ENCODE assay signal across 32 mouse cellular contexts in the genomic region with DNA sequence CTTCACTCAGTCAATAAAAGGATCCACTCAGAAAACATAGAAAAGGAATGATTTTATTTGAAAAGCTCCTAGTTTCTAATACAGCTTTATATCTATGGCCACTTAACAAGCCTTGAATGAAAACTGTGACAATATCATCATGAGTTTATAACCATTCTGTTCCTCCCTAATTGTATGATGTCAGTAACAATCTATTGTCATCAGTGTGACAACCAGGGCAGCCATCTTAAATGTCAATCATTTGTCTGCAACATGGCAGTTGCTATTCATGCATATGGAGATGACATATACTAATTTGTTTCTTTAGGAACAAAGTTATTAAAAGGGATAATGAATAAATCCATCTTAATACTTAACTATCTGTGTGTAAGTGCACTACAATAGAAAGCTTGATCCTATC.
"Had no signal": no experiment of that assay in that cellular context is flagged by ENCODE, and none has a peak within 500 bp of the region (broad histone marks: within the 10 kb centered on the region; RNA-seq: fewer than 3 reads in every experiment).

No protein-coding gene starts in this region.

- H3K9me3 ChIP-seq: heart, embryonic 15.5 days; hindbrain, embryonic 12.5 days; hindbrain, embryonic 15.5 days; intestine, embryonic 15.5 days; kidney, embryonic 15.5 days had no signal

- H3K4me1 ChIP-seq: heart, embryonic 13.5 days; heart, embryonic 15.5 days; hindbrain, embryonic 10.5 days; hindbrain, embryonic 12.5 days; hindbrain, embryonic 13.5 days; hindbrain, embryonic 15.5 days; intestine, embryonic 15.5 days; kidney, embryonic 15.5 days had no signal

- DNase-seq: heart, postnatal 10 days; heart, postnatal 14 days; heart, postnatal 4 days; kidney, adult 11 months; kidney, adult 18-20 months; kidney, adult 2 months; kidney, adult 8-10 months; kidney, adult 9 months; kidney, postnatal 10 days; kidney, postnatal 14 days; kidney, postnatal 25 days; kidney, postnatal 36 days; kidney, postnatal 4 days; layer of hippocampus, adult 9-11 months; layer of hippocampus, postnatal 36 days had no signal

- H3K9ac ChIP-seq: heart, embryonic 13.5 days; heart, embryonic 15.5 days; hindbrain, embryonic 12.5 days; hindbrain, embryonic 13.5 days; hindbrain, embryonic 14.5 days; hindbrain, embryonic 15.5 days; intestine, embryonic 15.5 days; kidney, embryonic 15.5 days had no signal

- H3K36me3 ChIP-seq: heart, embryonic 13.5 days; heart, embryonic 15.5 days; hindbrain, embryonic 10.5 days; hindbrain, embryonic 12.5 days; hindbrain, embryonic 13.5 days; hindbrain, embryonic 15.5 days; intestine, embryonic 15.5 days; kidney, embryonic 15.5 days had no signal

- ATAC-seq: hindbrain, embryonic 16.5 days; hindbrain, postnatal 0 days; inflammation-experienced regulatory T-cells, adult 6 months; intestine, embryonic 15.5 days; intestine, embryonic 16.5 days; intestine, postnatal 0 days had no signal

- H3K4me2 ChIP-seq: heart, embryonic 13.5 days; heart, embryonic 15.5 days; hindbrain, embryonic 12.5 days; hindbrain, embryonic 13.5 days; hindbrain, embryonic 14.5 days; hindbrain, embryonic 15.5 days; intestine, embryonic 15.5 days; kidney, embryonic 15.5 days had no signal

- H3K4me3 ChIP-seq: heart, embryonic 13.5 days; heart, embryonic 15.5 days; hindbrain, embryonic 10.5 days; hindbrain, embryonic 12.5 days; hindbrain, embryonic 13.5 days; hindbrain, embryonic 15.5 days; intestine, embryonic 15.5 days; kidney, embryonic 15.5 days; layer of hippocampus, adult 2 months; left cerebral cortex, adult 2 months had no signal

- H3K27ac ChIP-seq: heart, embryonic 13.5 days; heart, embryonic 15.5 days; hindbrain, embryonic 10.5 days; hindbrain, embryonic 12.5 days; hindbrain, embryonic 13.5 days; hindbrain, embryonic 14.5 days; hindbrain, embryonic 15.5 days; hindbrain, postnatal 0 days; intestine, embryonic 15.5 days; kidney, embryonic 15.5 days; kidney, postnatal 0 days; layer of hippocampus, adult 2 months; left cerebral cortex, adult 2 months had no signal

- H3K27me3 ChIP-seq: heart, embryonic 13.5 days; heart, embryonic 15.5 days; hindbrain, embryonic 12.5 days; hindbrain, embryonic 13.5 days; hindbrain, embryonic 15.5 days; intestine, embryonic 15.5 days; kidney, embryonic 15.5 days had no signal
